Mouse (Mus musculus) kidney, postnatal 14 days (tissue): ENCODE data around the gene Sorcs3.
A peak's percentile ranks its signal among the peaks of the same experiment; 100 is the strongest.

Source experiments
- DNase-seq: peaks from one replicate; pipeline ENCODE4 v3.0.0; 2022; ENCODE audit warnings: mixed read lengths

The Sorcs3 gene

GRCm38 (mm10) chr19:48727048-48727447 is 521.2 kb downstream of the Sorcs3 start:
- no peak for DNase-seq

GRCm38 (mm10) chr19:48727601-48728000 is 521.8 kb downstream of the Sorcs3 start:
- no peak for DNase-seq

GRCm38 (mm10) chr19:48731731-48732130 is 525.9 kb downstream of the Sorcs3 start:
- DNase-seq, result no peak

GRCm38 (mm10) chr19:48734370-48734769 is 528.5 kb downstream of the Sorcs3 start:
- no peak for DNase-seq

DNA sequence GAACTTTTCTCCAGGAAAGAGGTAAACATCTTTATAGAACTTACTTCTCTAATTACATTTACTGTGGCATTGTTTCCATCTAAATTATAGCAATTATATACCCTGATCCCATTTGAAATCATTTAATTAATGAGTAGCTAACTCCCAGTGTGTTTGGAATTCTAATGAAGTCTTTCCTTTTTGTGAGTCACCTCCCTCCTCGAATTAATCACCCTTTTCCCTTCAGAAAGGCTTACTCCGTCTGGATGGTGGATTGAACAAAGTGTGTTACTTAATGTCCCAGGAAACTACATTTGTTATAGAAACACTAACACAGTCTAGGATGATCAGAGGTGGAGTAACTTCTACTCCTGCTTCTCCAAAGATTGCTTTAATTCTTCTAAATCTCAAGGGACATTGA is 531.7 kb downstream of the Sorcs3 start:
- peak; percentile 2 for DNase-seq

- DNase-seq, result no peak
These were observed 549.3 kb downstream of the Sorcs3 start for GRCm38 (mm10) chr19:48755156-48755555.

DNA sequence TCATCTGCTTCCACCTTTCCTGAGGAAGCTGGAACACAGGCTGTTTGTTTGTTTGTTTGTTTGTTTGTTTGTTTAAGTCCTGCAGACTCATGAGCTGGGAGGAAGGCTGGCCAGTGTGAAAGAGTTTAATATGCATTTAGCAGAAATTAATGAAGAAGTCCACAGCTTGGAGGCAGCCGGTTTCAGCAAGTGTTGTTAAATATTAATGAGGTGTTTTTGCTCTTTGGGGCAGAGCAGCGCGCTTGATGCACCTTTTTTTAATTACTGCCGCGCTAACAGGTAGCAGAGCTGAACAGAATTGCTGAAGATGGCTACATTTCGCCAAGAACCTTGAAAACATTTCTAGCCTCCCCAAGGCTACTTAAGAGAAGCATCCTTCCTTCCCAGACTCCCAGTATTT is 551.0 kb downstream of the Sorcs3 start:
- peak; percentile 52 for DNase-seq

GRCm38 (mm10) chr19:48766524-48766923 is 560.7 kb downstream of the Sorcs3 start:
- no peak for DNase-seq

DNA sequence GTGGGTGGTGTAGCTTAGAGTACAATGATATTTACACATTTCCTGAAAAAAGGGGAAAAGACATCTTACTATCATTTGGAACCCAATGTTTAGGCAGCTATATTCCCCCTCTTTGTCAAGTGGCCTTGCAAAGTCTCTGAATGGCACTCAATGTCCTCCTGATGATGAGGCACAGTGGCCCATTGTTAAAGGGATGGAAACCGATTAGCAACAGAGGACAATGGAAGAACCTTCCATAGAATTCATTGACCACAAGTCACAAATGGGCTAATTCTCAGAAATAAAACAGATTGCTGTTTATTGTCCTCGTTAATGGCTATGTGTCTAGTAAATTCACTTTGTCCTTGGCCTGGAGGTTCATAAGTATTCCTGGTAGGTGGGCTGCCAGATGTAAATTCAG is 565.7 kb downstream of the Sorcs3 start:
- no peak for DNase-seq

GRCm38 (mm10) chr19:48779095-48779765 is 573.4 kb downstream of the Sorcs3 start:
- DNase-seq, result no peak

DNA sequence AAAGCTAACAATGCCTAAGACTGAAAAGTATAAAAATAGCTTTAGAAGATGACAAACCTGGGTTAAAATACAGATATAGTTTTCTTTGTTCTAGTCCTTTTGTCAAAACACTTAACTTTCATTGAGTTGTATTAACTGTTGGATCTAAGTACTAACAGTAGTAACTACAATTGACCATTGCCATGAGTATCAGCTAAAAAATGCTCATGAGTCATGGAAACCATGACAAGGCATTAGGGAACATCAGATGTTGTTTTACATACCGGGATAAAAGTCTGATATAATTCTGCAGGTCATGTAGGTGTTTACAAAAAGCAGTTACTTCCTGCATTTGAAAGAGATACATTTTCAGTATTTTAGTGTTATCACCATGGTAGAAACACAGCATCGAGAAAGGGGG is 575.0 kb downstream of the Sorcs3 start:
- no peak for DNase-seq

DNA sequence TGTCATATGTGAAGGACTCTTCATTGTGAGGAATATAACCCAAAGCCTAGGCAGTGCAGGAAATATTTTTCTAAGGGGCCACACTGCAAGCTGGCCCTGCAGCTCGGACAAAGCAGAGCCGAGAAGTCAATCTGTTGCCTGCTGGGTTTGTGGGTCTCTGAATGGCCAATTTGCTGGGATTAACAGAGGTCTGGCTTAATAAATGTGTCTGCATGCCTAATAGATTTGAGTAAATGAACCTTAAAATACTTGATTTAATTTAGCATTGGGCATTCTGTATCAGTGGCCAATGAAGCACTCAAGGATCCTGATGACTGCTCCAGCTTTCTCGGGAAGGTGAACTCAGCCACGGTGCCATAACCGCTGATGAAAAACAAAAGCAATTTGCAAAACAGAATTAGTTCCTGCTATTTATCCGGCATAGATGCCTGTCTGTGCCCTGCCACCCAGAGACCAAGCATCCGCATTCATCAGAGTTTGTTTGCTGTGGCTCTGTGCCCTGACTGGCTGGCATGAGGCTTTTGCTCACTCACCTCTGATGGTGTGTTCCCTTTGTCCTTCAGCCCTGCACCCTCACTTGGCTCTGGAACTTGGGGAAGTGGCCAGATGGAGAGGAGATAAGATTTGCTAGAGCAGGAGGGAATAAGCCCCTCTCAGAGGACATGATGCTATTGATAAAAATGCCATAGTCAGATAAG is 576.3 kb downstream of the Sorcs3 start:
- peak; percentile 53 for DNase-seq

DNA sequence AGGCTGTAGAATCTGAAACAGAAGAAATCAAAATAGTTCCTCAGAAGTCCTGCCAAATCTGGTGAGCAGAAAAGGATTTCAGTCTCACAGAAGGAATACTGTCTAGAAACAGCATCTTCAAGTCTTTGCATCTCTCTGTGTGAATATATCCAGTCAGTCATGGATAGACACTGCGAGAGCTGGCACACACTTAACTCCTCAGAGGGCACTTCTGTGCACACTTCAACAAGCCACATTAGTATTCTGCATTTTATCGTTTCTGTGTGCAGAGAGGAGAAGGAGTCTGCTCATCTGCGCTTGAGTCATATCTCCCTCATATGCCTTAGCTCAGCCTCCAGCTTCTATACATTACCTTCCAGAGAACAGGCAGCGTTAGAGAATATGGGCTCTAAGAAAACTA is 581.4 kb downstream of the Sorcs3 start:
- no peak for DNase-seq

- no peak for DNase-seq
These were observed 598.7 kb downstream of the Sorcs3 start for GRCm38 (mm10) chr19:48804546-48804945.

- DNase-seq, result no peak
These were observed 605.7 kb downstream of the Sorcs3 start for GRCm38 (mm10) chr19:48811541-48811940.

DNA sequence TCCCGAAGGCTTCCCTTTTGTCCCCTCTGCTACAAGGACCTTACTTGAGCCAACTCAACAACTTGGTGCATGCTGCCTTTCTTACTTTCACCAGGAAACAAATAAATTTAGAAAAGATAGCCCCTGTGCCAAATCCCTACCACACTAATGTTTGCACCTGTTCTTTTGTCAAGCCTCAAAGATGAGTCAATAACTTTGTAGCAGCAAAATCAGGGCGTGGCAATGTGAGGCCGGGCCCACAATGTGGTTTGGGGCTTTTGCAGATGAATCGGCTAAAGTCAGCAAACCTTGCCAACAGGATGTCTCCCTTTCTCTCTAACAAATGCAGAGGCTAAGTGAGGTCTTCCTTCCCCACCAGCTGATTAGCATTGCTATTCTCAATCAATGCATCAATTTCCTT is 608.0 kb downstream of the Sorcs3 start:
- DNase-seq, result no peak

DNA sequence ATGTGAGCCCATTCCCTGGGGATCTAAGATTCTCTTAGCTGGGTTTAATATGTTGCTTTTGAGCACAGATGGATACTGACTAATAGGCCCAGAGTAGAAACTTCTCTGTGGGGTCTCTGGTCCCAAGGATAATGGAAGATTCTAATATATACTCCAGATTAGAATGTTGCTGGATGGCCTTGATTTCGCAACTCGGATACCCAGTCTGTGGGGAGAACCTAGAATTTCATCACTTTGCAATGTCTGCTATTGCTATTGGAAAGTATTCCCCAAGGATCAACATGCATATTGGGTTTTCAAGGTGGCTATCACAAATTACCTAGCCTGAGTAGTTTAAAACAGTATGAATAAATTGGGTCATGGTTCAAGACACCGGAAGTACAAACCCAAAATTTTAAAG is 609.2 kb downstream of the Sorcs3 start:
- DNase-seq, result no peak

DNA sequence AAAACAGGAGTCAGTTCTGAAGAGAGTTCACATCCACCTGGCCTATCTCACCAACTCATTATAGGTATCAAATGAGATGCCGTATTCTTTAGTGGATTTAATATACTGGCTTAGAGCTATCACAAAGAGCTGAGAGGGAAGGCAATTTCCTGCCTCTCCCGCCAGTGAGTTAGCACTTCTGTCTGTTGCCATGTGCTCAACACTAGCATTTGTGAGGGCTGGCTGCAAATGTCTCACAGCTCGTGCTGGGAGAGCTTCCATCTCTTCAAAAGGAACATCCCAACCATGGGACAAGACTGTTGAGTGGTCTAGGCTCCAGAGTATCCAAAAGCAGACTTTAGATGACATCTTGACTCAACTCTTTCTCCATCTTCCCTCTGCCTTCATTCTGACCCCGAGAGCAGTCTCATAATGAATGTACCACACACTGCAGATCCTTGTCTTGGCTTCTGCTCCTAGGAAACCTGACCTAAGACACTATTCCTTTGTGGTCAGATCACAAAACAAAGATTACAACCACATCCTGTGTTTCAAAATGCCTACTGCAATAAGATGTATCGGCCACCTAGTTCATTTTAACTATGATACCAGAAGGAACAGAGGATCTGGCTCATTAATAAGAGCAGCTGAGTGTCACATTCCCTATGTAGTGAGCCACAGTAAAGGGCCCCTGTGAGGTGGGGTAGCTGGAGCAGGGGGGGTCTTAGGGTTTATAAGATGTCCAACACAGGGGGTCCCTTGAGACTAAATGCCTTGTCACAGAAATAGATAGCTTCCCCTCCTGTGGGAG is 614.9 kb downstream of the Sorcs3 start:
- DNase-seq, result no peak

DNA sequence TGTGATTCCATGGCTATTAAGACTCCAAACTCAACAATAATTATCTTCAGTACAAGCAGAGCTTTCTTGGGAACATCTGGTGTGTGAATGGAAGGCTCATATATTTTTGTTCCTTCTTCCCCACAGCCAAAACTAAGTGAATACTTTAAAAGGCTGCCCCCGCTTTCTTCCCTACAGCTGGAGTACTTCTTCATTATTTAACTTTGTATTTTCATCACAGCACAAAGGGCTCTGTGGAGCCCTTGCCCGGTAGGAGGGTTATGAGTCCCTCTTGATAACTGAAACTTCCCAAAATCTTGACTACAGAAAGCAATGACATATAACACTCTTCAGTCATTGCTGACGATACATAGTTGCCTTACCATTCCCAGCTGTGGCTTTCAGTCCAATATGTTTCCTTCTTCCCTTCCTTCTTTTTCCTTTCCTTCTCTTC is 615.5 kb downstream of the Sorcs3 start:
- no peak for DNase-seq

GRCm38 (mm10) chr19:48834342-48834741 is 628.5 kb downstream of the Sorcs3 start:
- no peak for DNase-seq

- DNase-seq, result peak; percentile 31
These were observed 633.6 kb downstream of the Sorcs3 start for GRCm38 (mm10) chr19:48839418-48839817.

DNA sequence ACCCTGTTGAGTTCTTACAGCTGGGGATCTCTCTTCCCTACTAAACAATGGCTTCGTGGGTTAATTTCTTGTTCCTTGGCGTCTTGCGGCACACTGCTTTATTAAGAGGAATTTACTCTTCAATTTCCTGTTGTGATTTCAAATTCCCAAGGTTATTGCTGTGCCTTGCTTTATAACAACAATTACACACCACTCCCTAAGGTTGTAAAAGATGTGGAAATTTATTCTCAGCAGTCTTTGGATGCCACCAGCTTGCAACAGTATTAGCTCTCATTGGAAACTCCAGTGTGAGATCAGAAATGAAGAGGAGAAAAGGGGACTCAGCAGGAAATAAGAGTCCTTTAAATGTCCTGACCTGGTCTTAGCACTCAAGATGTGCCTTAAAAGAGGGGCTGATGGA is 641.9 kb downstream of the Sorcs3 start:
- DNase-seq, result no peak

- no peak for DNase-seq
These were observed 644.6 kb downstream of the Sorcs3 start for GRCm38 (mm10) chr19:48850466-48850865.
